Mouse (Mus musculus) kidney, adult 8-10 months (tissue): ENCODE results near the gene Sfxn1.
A peak's percentile ranks its signal among the peaks of the same experiment; 100 is the strongest.

Experiments
- DNase-seq, 2 experiments: peaks; one replicate each; pipeline ENCODE4 v3.0.0; 2022

Sfxn1 gene

GRCm38 (mm10) chr13:54143788-54144187 lies 72.1 kb downstream of the Sfxn1 start:
- DNase-seq = no peak

- DNase-seq = no peak
Observed at GRCm38 (mm10) chr13:54144624-54145023, 73.0 kb downstream of the Sfxn1 start.

GRCm38 (mm10) chr13:54147328-54147727 lies 75.7 kb downstream of the Sfxn1 start:
- peak in 1 of 2 experiments; percentile 11 for DNase-seq

GRCm38 (mm10) chr13:54152421-54152820 lies 80.8 kb downstream of the Sfxn1 start:
- no peak for DNase-seq

GRCm38 (mm10) chr13:54152911-54153310 lies 81.2 kb downstream of the Sfxn1 start:
- DNase-seq = no peak

- no peak for DNase-seq
Observed at GRCm38 (mm10) chr13:54153672-54154218, 82.1 kb downstream of the Sfxn1 start.

- DNase-seq = no peak
Observed at GRCm38 (mm10) chr13:54155822-54156221, 84.2 kb downstream of the Sfxn1 start.
